Comparison of ENCODE assay signal across 9 mouse cellular contexts in genomic region chr14:30880811-30881717, GRCm38 (mm10). TPM values are rescaled to one million over a fixed set of nuclear protein-coding genes. Genes with fewer than 3 reads are reported as not detected.
DNase-seq lines count a peak whose midpoint lies in the region; ATAC-seq and TF ChIP-seq lines count a peak whose summit lies in the region.
"Had no signal": no experiment of that assay in that cellular context is flagged by ENCODE, and none has a peak within 500 bp of the region (broad histone marks: within the 10 kb centered on the region; RNA-seq: fewer than 3 reads in every experiment).

No protein-coding gene starts in this region.

- WGBS in kidney, embryonic 16.5 days: 83% methylated on average over 17 of the region's 17 CpGs

- DNase-seq in kidney, adult 9 months: peak; percentile 58
- DNase-seq in R1 (ENCODE audit: low read depth, low spot score): peak; percentile 56
- DNase-seq in embryo, embryonic 10.5 days (ENCODE audit: low spot score): peak; percentile 62
- peak; percentile 57 to 82 for DNase-seq in kidney, postnatal 25 days
- peak; percentile 37 for DNase-seq in retina, postnatal 1 day

- no peaks in the 10 kb centered on the region for H3K9me3 ChIP-seq in kidney, embryonic 16.5 days (ENCODE audit: low read length)
- H3K9me3 ChIP-seq: embryonic facial prominence, embryonic 13.5 days had no signal

- peak; percentile 30 for TF ChIP-seq CTCF in C2C12 (IDR thresholded peaks at IDR 0.05; ENCODE audit: control insufficient read depth, insufficient read depth, insufficient read length)

- H3K4me3 ChIP-seq in kidney, embryonic 16.5 days (ENCODE audit: low read length): no peak overlapping the region
- no peak overlapping the region for H3K4me3 ChIP-seq in C2C12 (ENCODE audit: insufficient read depth, poor library complexity, severe bottlenecking)
- H3K4me3 ChIP-seq: embryonic facial prominence, embryonic 13.5 days had no signal

- H3K4me2 ChIP-seq in kidney, embryonic 16.5 days (replicated peaks; ENCODE audit: low read depth, low read length): no peak overlapping the region
- H3K4me2 ChIP-seq: embryonic facial prominence, embryonic 13.5 days had no signal

- H3K79me2 ChIP-seq in C2C12 (ENCODE audit: control insufficient read depth, insufficient read depth): no peaks in the 10 kb centered on the region

- H3ac ChIP-seq in C2C12 (ENCODE audit: control insufficient read depth, insufficient read length, low read depth): no peak overlapping the region

- no peaks in the 10 kb centered on the region for H3K36me3 ChIP-seq in kidney, embryonic 16.5 days (ENCODE audit: insufficient read depth, low read length)
- no peaks in the 10 kb centered on the region for H3K36me3 ChIP-seq in C2C12 (ENCODE audit: control insufficient read depth, insufficient read depth)

- H3K9ac ChIP-seq in kidney, embryonic 16.5 days (replicated peaks; ENCODE audit: low read length): no peak overlapping the region

- H3K4me1 ChIP-seq in kidney, embryonic 16.5 days (ENCODE audit: insufficient read depth, low read length): peaks cover 26% of the 10 kb centered on the region

- ATAC-seq in kidney, embryonic 16.5 days (ENCODE audit: low FRiP score, low TSS enrichment): no peak
- ATAC-seq in erythroblast, adult 5-6 weeks (replicated peaks; ENCODE audit: low FRiP score, poor library complexity, severe bottlenecking): no peak

- no peaks in the 10 kb centered on the region for H3K27me3 ChIP-seq in kidney, embryonic 16.5 days (ENCODE audit: insufficient read depth, low read length)
- no peaks in the 10 kb centered on the region for H3K27me3 ChIP-seq in C2C12 (ENCODE audit: control insufficient read depth, insufficient read depth, insufficient read length)
- H3K27me3 ChIP-seq: embryonic facial prominence, embryonic 13.5 days had no signal

- no peaks in the 10 kb centered on the region for H3K79me3 ChIP-seq in C2C12 (ENCODE audit: low read depth)

- H3K27ac ChIP-seq in kidney, embryonic 16.5 days (ENCODE audit: low read length): no peak overlapping the region
- H3K27ac ChIP-seq: embryonic facial prominence, embryonic 13.5 days had no signal

TF ChIP-seq in C2C12, 6 proteins besides CTCF, POLR2A, EP300 and RAD21:
- no peak for TF ChIP-seq CEBPB (IDR thresholded peaks at IDR 0.05; ENCODE audit: low read depth)
- no peak for TF ChIP-seq MYOD1 (IDR thresholded peaks at IDR 0.05; ENCODE audit: control insufficient read depth, insufficient read length, low read depth)
- no peak for TF ChIP-seq FOSL1 (IDR thresholded peaks at IDR 0.05; ENCODE audit: insufficient read depth, low read length, poor library complexity, severe bottlenecking)
- TF ChIP-seq MYOG (IDR thresholded peaks at IDR 0.05; ENCODE audit: control insufficient read depth, extremely low read depth, insufficient read length): no peak
- no peak for TF ChIP-seq USF1 (IDR thresholded peaks at IDR 0.05; ENCODE audit: low read depth)
- no peak for TF ChIP-seq MAX (IDR thresholded peaks at IDR 0.05)

RNA-seq across cellular contexts. Expression of gene Mustn1, which starts 2.1 kb away (rescaled TPM):
- polyA plus RNA-seq in kidney, embryonic 16.5 days (2015; fragmentation: Nextera tagmentation; extraction: Ambion mirVana): 4.5 and 5.3 TPM in 2 replicates
- polyA plus RNA-seq in C2C12 (2012; fragmentation: generic; extraction: Trizol): 10.3 TPM
- total RNA-seq in erythroblast, adult 5-6 weeks (2015; ENCODE audit: low replicate concordance): 1.3 TPM in 1 of 2 replicates, not detected in the other
- not detected in 2 replicates for total RNA-seq in erythroblast, adult 5-6 weeks (2017; ENCODE audit: low replicate concordance)

RNA-seq across cellular contexts. Expression of gene Itih4, which starts 5.2 kb away (rescaled TPM):
- polyA plus RNA-seq in kidney, embryonic 16.5 days (2015; fragmentation: Nextera tagmentation; extraction: Ambion mirVana): 0.27 and 0.59 TPM in 2 replicates
- polyA plus RNA-seq in C2C12 (2012; fragmentation: generic; extraction: Trizol): 0.11 TPM
- total RNA-seq in erythroblast, adult 5-6 weeks (2015; ENCODE audit: low replicate concordance): not detected in 2 replicates
- not detected in 2 replicates for total RNA-seq in erythroblast, adult 5-6 weeks (2017; ENCODE audit: low replicate concordance)
- polyA plus RNA-seq: embryonic facial prominence, embryonic 13.5 days had no signal

RNA-seq across cellular contexts. Expression of gene Itih3, which starts 42.5 kb away (rescaled TPM):
- polyA plus RNA-seq in kidney, embryonic 16.5 days (2015; fragmentation: Nextera tagmentation; extraction: Ambion mirVana): 1.4 TPM in 2 replicates
- polyA plus RNA-seq in C2C12 (2012; fragmentation: generic; extraction: Trizol): 0.01 TPM
- total RNA-seq in erythroblast, adult 5-6 weeks (2015; ENCODE audit: low replicate concordance): not detected in 2 replicates
- total RNA-seq in erythroblast, adult 5-6 weeks (2017; ENCODE audit: low replicate concordance): not detected in 2 replicates
- polyA plus RNA-seq: embryonic facial prominence, embryonic 13.5 days had no signal

RNA-seq across cellular contexts. Expression of gene Tmem110, which starts 55.7 kb away (rescaled TPM):
- polyA plus RNA-seq in kidney, embryonic 16.5 days (2015; fragmentation: Nextera tagmentation; extraction: Ambion mirVana): 25.1 and 25.7 TPM in 2 replicates
- polyA plus RNA-seq in C2C12 (2012; fragmentation: generic; extraction: Trizol): 15.7 TPM
- 2.1 and 11.3 TPM in 2 replicates for total RNA-seq in erythroblast, adult 5-6 weeks (2015; ENCODE audit: low replicate concordance)
- total RNA-seq in erythroblast, adult 5-6 weeks (2017; ENCODE audit: low replicate concordance): 0.98 and 2.2 TPM in 2 replicates
